Mouse (Mus musculus) small intestine, adult 2 months (tissue): Measurements from ENCODE around the gene Dsn1.

Experiments used
- CTCF ChIP-seq: fragments of 200-500 bp; IDR thresholded peaks from 2 replicates; pipeline ENCODE4 v1.5.1; 2012; ENCODE audit warnings: low read depth, mild to moderate bottlenecking, control low read depth, inconsistent platforms, low read length, moderate library complexity, mixed read lengths; ENCODE audit not compliant: insufficient replicate concordance, insufficient read length; ENCODE audit errors: extremely low read depth
- POLR2A ChIP-seq: fragments of 200-500 bp; IDR thresholded peaks from 2 replicates; pipeline ENCODE4 v1.6.1; 2012; ENCODE audit warnings: low read depth, mild to moderate bottlenecking, control low read depth, inconsistent platforms, low read length, moderate library complexity

GRCm38 (mm10) chr2:156973316-156974100 is 33.4 kb downstream of the Dsn1 start:
- TF ChIP-seq CTCF (no peak), POLR2A (no peak)
